Mouse (Mus musculus) c-Kit-positive CD71-positive TER-119-negative erythroid progenitor cells, embryonic 14.5 days (primary cell): Measurements from ENCODE around the gene Rbms1.

Source experiments
- DNase-seq: peaks from one replicate; pipeline ENCODE4 v3.0.0-alpha.2; 2013; ENCODE audit warnings: low read depth

The Rbms1 gene

DNA sequence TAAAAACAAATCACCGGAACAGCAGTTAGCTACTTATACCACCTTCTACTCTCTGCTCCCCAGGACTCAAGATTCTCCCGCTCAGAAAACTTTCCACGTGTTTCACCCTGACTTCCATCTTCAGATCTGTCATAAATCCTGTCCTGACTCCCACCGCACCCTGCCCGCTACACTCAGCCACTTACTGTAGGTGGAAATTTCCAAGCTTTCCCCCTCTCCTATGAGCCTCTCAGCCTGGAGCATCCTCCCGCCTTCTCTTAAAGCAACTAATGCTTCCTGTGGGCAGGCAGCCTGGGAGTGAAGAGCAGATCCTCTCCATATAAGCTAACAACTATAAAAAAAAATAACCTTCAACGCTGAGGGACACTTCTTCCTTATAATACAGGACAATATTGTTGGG is 44.6 kb downstream of the Rbms1 start:
- no peak for DNase-seq

DNA sequence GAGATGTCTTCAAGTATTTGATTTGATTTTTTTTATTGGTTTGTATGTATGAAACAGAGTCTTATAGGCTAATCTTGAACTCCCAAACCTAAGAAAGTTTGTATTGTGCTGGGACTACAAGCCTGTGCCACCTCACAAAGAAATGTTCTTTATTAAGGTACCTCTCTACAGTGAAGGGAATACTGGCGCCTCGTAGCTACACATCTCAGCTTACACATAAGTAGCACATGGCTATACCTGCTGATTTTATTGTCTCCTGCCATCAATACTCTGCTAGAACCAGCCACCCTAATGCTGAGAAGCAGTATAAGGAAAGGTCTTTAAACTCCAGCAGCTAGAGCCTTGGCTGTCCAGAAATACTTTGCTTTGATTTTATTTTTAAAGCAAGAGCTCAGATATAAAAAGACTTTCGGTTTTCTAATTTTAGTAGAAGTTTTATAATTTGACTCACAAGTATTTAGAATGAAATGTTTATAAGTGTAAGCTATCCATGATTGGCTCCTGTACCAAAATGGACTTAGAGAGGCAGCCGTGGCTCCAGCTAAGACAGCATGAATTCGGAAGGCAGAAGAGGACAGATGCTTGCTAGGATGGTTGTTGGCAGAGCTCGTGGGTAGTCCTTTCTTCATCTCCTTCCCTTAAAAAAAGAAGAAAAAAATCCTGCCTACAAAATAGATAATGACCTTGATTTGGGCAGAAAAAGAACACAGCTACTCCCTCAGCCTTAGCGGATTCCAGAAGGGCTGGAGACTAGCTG is 48.3 kb downstream of the Rbms1 start:
- no peak for DNase-seq

DNA sequence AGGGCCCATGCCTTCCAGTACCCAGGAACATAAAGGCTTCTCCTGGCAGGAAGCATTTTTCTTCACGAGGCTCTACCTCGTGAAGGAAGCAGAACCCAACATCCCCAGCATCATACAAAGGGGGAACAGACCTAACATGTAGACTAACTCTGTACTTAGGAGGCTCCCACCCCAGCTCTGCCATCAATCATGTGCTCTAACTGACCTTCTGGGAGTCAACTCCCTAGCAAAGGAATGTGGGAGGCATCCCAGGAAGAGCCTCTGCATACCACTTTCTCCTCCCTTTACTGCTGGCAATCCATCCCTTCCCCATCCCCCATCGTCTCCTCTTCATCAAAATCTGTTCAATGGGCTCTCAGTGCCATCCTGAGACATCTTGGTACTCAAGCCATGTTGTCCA is 49.7 kb downstream of the Rbms1 start:
- DNase-seq: no peak

DNA sequence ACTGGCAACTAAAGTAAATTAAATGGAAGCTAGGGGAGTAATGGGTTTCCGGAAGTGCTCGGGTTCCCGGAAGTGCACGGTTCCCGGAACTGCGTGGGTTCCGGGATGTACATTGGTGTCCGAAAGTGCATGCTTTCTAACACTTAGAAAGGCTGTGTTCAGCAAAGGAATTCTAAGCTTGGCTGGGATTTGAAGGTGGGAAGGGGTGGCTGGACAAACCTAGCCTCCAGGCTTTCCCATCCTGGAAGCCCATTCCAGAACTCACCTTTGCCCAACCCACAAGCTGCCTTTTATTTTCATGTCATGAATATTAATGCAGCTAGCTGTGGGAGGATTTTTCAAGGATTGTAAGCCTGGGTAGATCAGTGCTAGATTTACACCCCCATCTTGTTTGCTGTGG is 51.3 kb downstream of the Rbms1 start:
- no peak for DNase-seq

DNA sequence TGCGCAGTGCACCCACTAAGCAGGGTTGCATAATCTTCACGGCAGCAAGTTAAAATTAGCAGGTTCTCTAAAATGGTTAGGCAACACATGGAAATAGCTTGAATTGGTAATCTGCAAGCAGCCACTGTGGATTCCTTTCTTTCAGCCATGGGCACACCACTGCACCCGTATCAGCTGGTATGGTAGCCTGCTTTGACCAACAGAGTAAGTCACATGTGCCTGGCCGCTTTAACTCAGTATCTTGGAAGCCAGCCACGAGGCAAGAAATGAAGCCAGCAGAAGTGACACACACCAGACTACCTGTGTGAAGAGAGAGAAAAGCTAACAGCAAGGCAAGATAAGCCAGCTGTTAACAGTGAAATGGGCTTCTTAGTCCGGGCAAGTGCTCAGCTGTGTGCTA is 52.2 kb downstream of the Rbms1 start:
- no peak for DNase-seq

DNA sequence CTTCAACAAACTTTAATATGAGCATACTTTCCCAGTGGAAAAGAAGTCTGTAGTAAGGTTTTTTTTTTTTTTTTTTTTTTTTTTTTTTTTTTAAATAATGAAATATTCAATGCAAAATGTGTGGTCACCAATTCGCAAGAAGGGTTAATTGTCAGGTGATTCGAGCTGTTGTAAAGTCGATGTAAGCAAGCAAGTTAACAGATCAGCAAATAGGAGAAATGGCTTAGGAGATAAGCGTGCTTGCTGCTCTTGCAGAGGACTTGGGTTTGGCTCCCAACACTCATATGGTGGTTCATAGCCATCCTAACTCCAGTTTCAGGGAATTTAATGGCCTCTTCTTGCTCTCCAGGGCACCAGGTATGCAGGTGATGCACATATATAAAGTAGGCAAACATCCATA is 54.4 kb downstream of the Rbms1 start:
- DNase-seq: no peak

DNA sequence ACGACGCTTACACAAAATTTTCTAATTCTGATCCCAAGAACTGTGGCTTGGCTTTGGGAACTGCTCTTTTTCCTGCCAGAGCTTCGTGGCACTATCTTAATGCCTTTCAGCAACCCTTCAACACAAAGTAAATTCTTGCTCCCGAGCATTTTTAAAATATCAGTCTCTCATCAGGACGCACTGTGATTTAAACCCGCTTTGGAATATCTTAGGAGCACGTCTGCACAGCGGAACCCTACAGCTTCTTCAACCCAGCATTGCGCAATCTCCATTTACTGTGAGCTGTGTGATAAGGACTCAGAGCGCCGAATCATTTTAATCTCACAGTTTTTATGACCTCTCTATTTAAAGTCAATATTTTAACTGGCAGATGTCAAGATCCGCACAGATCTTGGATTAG is 54.9 kb downstream of the Rbms1 start:
- DNase-seq: no peak

DNA sequence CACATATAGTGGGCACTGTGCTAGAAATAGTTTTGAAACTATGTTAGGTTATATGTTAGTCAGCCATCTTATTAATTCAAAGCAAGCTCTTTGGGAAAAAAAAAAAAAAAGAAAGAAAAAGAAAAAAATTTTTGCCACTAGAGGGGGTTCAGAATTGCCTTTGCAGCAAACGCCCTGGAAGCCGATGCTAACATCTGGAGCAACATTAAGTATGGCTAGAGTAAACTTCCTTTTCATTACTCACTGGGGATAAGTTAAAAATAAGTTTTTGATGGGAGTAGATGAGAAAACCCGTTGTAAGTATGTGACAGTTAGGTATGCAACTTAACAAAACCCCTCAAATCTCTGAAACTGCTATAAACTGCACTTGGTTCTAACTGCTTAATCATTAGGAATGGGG is 57.7 kb downstream of the Rbms1 start:
- DNase-seq: no peak

DNA sequence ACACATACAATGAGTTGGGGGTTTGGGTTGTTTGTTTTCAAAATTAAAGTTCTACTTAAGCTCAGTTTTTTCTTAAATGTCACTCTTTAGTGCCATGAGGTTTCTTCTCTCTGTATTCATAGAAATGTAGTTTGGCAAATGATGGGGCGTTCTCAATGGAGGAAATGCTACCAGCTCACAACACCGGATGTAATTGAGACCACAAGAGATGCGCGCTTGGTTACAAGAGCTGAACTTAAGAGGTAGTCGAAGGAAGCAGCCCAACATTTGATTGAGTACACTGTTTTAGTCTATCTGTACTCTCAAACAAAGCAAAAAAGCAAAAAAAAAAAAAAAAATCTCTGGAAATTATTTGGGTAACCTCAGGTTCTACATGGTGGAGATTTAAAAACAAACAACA is 58.9 kb downstream of the Rbms1 start:
- no peak for DNase-seq

DNA sequence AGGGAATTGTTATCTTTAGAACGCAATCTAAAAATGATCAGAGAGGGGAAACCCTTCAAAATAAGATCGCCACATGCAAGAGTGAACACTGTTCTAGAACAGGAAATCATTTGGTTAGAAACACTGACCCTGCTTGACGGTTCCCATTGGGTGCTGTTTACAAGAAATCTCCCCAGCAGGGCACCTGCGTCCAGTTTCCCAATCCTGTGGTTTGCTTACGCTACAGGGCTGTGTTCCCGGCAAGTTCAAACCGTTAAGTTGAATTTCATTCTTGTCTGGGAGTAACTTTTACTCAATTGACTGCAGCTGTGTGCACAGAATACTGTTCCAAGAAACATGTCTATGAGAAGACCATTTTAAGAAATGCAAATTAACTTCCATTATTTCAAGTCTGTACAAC is 59.5 kb downstream of the Rbms1 start:
- no peak for DNase-seq

DNA sequence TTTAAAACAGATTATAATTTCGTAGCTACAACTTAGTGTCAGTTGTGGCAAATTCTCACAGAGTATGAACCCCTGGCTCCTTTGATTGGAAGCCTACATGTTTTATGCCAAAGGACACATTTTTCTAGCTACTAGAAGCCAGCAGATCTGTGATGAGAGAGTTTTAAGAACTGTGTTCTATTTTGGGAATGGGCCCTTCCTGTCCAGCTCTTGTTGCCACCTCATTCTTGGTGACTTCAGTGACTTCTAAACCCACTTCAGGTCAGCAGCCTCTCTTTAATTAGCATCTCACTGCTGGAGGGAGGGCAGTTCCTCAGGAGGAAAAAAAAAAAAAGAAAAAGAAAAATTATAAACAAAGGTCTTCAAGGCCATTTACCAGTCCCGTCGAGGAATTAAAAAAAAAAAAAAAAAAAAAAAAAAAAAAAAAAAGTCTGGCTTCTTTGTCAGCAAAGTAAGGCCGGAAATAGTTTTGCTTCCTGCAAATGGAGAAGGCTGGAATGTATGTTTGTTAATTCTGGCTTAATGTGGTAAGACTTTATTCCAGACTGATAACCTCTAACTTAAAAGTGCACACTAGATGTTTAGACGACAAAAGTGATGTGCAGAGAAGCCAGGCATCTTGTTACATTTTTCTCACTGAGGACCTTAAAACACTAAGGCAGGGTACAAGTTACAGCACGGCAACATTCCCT is 60.4 kb downstream of the Rbms1 start:
- DNase-seq: no peak

DNA sequence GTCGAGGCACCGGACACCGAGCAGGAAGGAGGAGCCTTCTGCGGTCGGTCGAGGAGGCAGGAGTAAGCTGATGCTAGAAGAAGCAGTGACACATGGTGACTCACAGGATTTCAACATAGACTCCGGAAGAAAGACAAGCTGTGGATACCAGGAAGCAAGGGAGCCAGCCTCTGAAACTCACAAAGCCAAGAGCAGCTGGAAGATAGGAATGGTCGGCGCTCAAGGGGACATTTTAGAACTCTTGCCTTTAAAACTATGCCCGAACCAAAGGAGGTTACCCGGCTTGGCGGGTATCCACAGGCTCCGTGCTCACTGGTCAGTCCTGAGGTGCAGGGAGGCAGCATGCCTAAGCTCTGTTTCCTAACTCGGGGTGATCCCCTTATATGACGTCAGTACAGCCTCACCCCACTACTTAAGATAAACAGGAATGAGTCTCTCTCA is 61.5 kb downstream of the Rbms1 start:
- DNase-seq: no peak

DNA sequence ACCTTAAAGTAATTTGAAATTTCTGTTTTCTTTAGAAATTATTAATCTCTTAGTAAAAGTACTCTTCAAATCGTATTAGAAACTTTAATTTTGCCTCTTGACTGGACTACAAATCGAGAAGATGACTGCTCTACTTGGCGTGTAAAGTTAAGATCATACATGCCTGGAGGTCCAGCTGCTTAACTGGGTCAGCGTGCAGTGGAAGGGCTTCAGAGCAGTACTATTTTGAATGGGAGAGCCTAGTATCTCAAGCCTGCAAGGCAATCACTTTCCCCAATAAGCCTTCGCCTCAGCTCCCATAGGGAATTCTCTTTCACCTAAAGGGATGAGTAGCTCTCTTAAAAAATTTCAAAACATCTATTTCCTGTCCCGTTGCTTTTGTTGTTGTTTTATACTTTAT is 62.0 kb downstream of the Rbms1 start:
- no peak for DNase-seq

DNA sequence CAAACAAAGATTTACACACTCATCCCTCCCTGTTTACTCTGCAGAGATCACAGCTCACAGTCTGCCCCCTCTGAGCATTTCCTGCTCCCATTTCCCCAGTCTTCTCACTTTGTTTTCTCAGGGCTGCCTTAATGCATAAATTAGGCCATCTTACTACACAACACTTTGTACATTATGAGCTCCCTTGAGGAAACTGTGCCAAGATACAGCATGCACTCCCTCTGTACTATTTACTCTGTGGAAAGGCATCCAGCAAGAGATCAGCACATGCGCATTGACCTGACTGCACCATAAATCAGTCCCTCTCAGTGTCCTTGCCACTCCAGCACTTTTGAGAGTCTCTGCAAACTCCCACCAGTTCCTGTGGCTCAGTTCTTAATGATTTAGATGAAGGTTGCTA is 70.0 kb downstream of the Rbms1 start:
- DNase-seq: no peak

DNA sequence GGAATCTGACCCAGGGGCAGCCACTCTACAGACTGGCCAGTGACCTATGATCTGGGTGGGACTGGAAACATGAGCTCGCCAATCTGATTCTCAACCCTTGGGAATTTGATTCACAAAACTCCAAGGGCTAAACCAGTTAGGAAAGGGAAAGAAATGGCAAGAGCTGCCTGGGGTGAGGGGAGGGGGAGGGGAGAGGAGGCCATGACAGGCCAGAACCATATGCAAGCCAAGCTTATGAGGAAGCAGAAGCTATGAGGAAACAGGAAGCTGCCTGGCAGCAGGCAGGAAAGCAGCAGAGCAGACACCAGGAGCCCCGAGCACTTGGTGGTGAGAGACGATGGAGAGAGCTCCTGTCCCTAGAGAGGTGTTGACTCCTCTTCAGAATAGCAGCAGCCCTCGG is 79.1 kb downstream of the Rbms1 start:
- DNase-seq: no peak

DNA sequence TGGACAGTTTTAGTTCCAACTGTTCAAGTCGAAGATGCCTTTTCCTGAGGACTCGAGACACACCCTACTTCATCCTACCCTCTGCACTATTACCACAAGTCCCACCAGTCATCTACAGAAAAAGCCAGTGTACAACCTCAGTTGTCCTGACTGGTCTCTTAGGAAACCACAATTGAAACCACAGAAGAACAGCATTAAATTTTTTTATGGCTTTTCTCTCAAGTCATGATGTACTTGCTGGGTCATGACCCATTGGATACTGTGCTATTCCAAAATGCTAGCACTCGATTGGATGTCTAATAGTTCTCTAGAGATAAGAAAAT is 80.0 kb downstream of the Rbms1 start:
- DNase-seq: no peak

DNA sequence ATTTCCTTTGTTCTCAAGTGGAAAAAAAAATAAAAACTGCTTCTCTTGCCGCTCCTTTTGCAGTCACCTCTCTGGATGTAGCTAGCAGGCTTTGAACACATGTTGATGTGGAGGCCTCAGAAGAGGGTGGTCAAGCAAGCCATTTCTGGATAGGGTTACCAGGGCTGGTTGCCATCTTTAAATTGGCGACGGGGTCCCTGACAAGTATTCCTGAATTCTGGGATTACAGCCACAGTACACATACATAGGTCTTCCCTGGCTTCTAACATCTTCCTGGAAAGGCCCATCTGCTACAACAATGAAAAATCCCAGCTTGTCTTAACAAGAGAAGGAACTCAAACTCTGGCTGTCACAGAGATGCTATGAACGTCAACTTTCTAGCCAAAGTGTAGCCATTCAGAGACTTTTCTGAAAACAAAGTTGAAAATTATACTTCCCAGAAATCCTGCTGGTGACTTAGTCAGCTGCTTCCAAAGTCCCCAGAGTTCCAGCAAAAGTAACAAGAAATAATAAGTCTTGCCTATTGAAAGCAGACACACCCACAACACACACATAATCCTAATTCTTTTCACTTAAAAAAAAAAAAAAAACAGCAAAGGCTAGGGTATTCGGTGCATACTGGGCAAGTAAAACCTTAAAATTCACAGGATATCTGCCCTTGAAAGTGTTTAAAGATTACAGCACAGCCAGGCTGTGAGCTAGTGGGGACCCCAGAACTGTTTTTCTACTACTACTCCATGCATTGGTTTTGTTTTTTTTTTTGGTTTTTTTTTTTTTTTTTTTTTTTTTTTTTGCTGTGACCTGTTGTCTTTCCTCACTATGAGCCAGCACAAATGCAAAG is 80.6 kb downstream of the Rbms1 start:
- DNase-seq: no peak

DNA sequence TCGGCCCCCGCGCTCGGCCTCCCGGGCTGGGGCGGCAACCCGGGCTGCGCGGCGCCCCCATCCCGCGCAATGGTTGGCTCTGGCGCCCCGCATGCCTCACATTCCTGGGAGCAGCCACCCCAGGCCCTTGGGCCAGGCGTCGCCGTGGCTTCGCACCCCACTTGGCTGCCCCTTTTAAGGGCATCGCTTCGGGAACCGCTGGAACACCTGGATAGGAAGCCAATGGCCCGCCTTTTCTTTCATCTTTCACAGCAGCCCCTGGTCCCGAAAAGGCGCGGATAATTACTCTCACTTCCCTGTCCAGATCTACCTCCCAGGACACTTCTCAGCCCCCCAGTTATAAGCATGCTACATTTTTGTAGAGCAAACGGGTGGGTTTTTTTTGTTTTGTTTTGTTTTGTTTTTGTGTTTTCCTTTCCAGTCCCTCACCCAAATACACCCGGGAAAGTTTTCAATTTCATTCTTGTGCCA is 81.4 kb downstream of the Rbms1 start:
- no peak for DNase-seq

DNA sequence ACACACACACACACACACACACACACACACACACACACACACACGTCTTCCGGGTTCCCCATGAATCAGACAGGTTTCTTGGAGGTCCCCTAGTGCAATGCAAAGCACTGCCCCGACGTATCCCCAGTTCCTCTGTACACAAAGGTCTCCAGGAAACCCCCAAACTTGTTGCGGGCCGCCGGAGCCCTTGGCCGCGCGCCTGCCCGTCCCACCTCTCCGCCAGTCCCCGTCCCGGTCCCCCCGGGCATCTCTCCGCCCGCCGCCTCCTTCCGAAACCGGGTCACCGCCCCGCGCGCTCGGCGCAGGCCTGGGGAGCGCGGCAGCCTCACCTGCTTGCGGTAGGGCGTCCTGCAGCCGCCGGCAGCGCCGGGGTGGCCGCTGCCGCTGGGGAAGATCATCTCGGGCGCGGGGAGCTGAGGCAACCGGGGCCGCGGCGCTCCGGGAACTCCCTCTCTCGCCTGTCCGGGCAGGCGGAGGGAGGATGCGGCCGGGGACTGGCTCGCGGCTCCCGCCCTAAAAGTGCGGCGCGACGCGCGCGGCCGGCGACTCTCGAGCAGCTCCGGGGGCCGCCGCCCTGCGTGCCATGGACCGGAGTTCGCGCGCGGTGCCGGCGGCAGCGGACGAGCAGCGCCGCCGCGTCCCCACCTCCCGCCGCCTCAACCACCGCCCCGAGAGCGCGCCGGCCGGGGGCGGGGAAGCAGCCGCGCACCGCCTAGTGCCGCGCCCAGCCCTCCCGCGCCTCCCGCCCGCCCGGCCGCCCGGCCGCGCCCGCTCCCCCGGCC is 82.0 kb downstream of the Rbms1 start:
- no peak for DNase-seq

DNA sequence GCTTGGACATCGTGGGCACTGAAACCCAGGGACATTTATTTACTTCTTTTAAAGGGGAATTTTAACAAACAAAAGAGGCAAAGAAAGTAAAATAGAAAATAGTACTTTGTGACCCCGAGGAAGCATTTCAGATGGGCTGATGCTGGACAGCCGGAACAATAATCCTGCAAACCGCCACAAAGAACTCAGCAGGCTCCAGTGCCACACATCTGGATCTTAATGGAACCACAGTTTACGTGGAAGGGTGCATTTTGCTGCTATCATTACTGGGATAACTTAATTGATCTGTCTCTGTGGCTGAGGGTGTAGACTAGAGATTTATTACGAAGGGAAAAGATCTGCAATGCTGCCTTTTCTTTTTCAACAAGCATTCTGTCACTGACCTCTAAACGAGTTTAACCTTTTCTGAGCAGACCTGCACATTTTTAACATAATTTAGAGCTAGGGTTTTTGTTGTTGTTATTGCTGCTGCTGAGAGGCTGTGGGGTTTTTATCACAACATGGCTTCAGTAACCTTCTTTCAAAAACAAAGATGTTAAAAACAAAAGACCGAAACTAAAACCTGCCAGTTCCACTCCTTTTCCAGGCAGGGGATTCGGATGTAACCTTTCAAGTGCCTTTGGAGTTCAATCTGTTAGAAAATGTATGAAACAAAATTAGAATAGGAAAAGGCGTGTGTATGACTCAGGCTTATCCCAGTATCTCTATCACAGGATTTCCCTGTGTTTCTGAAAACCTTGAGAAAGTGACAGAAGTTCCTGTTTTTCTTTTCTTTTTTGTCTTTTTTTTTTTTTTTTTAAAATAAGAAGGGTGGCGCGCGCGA is 82.8 kb downstream of the Rbms1 start:
- DNase-seq: no peak

DNA sequence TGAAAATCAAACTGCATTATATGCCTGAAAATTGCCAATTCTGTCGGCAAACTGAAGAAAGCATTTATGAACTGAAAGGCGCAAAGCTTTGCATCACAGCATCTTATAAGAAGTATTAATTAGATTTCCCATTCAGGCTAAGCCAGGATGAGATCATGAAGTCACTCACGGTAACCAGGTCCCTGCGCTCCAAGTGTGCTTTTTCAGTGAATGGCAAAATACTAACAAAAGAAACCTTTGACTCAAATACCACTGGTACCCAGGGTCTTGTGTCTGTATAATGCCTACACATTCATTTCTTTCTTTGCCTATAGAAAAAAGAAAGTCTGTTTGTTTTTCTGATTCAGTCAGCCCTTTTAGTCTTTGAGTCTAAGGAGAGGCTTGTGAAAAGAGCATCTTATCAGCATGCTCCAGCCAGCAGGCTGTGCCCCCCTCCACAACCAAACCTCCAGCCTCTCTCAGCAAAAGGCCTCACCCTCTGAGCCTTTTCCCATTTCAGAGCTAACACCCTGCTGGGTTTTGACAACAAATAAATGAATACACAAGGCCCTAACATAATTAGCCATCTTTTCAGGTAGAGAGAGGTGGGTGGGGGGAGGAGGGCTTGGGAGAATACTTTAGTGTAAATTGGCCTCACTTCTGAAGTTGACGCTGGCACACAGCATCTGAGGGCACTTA is 83.7 kb downstream of the Rbms1 start:
- DNase-seq: no peak
